Mouse (Mus musculus) liver, postnatal 0 days (tissue): ENCODE results near the gene Svep1.

Source experiments
- CTCF ChIP-seq: sonication (generic); IDR thresholded peaks from 2 replicates; pipeline ENCODE4 v1.5.1; 2016; ENCODE audit warnings: antibody characterized with exemption, low read depth
- EP300 ChIP-seq: IDR thresholded peaks from 2 replicates; pipeline ENCODE4 v1.6.1; 2016; ENCODE audit warnings: antibody characterized with exemption, low read depth, mild to moderate bottlenecking

- TF ChIP-seq CTCF (no peak), EP300 (no peak)
Measured at GRCm38 (mm10) chr4:58178489-58178888, 28.2 kb downstream of the Svep1 start.
